Mouse (Mus musculus) layer of hippocampus, adult 18-20 months (tissue): Measurements from ENCODE around the gene Ilk. TPM values are rescaled to one million over a fixed set of nuclear protein-coding genes. Genes with fewer than 3 reads are reported as not detected.

ENCODE experiments used
- DNase-seq, 2 experiments: peaks; one replicate each; pipeline ENCODE4 v3.0.0; 2022; ENCODE audit warnings: low spot score in 2 of 2
- total RNA-seq, 2 experiments: library from RNA; stranded (reverse); gene quantifications; 2 replicates each; pipeline ENCODE4 v1.2.3; 2021

Ilk gene
- total RNA-seq, 2 experiments from 2014 or later: 73.0 to 77.8 TPM

DNA sequence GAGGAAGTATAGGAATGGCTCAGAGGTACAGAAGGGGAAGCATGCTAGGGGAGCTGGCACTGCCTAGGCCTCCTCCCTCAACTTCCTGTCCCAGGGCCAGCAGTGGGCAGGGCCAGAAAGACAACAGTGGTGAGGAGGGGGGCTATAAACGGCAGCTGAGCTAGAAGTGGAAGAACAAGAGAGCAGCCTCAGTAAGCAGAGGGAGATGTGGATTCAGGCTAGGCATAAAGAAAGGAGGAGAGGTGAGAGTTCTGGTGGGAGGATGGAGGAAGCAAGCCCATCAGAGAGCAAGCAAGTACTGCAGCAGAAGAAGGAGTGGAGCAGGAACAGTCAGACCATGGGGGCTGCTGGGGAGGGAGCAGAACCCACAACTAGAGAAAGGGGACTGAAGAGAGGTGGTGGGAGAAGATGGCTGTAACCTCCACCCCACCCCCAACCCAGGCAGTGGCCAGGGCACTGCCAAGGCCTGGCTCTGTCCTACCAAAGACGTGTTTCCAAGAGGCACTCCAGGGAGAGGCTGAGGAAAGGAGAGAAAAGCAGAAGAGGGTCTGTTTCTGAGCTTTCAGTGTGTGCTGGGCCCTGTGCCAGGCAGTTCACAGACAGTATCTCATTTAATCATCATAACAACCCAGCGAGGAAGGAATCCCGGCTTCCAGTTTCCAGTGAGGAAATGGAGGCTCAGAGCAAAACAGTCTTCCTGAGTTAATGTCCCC, 42.3 kb downstream of the Ilk start:
- no peak for DNase-seq

DNA sequence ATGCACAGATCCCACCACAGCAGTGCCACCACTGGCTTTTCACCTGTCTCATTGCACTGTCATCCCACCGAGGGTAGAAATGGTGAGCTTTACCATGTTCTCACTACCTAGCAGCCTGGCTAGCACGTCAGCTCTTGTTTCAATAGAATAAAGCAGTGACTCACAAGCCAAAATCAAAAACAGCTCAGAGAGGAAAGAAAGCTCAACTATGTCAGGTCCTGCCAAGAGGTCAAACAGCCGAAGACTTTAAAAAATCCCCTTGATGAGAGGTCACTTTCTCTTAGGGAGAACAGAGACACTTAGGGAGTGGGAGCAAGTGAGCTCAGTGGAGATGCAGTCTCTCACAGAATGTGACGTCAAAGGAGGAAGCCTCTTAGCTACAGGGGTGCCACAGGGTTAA, 47.5 kb downstream of the Ilk start:
- no peak for DNase-seq

DNA sequence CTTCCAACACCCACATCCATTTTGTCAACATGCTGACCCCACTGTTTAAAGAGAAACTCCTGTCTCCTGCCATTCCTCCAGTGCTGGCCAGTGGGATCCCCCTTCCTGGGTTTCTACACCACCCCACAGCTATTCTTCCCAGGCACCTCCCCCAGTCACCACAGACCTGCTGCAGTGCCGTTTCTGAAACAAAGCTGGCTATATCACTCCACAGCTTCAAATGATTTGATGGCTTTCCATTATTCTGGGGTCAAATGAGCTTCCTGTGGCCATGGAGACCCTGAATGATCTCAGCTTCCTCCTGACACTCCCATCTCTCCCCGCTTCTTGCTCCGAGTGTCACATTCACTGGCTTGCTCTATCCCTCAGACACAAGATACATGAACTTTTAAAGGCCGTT, 48.2 kb downstream of the Ilk start:
- DNase-seq: no peak

DNA sequence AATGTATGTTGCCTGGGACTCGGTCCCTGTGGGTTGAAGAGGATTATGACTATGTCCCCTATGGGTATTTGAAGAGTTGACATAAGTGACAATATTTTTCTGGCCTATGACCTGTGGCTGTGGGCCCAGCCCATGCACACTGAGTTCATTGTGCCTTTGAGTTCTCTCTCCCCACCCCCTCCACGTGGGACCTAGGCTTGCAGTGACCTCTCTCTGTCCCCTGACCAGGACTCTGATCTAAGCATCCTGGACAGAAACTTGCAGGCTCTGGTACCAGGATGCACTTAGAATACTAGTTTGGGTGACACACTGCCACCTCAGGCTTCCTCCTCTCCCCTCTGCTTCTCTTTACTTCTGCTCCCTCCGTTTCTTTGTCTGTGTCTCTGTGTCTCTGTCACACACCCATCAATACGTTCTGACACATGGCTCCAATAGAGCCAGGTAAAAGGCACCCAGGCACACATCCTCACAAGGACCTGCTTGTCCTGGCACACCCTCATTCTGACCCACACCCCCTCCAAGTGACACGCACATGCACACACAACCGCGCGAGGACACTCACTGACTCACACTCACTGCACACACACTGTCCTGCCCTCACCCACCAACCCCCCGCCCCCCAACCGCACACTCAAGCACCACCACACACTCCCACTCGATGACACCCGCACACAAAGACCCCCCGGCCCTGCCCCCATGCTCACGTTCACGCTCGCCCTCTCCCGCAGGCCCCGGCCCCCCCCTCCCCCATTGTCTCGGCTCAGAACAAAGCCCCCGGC, 50.3 kb downstream of the Ilk start:
- no peak for DNase-seq

- no peak for DNase-seq
These were observed 51.1 kb downstream of the Ilk start, which contains the start of gene Dchs1 for GRCm38 (mm10) chr7:105787285-105788140. Gene Dchs1 (minus strand): TSS chr7:105787654.

GRCm38 (mm10) chr7:105791147-105791546, 54.8 kb downstream of the Ilk start:
- DNase-seq: no peak

Other genes starting within 250 kb of the Ilk start
- 10 to 100 TPM; 83.8 to 89.3 TPM for gene Smpd1, start 182.2 kb upstream of the Ilk start, total RNA-seq
- gene Apbb1, start 154.9 kb upstream of the Ilk start, total RNA-seq: 100 to 1,000 TPM; 382 to 388 TPM
- under 1 TPM in 1 of 2 experiments, not detected in 1; 0.42 TPM for gene Hpx, start 136.5 kb upstream of the Ilk start, total RNA-seq
- gene Trim3, start 103.0 kb upstream of the Ilk start, total RNA-seq: 100 to 1,000 TPM; 122 to 136 TPM
- gene Timm10b, start 96.5 kb upstream of the Ilk start, total RNA-seq: 10 to 100 TPM; 69.2 to 73.6 TPM
- gene Arfip2, start 96.2 kb upstream of the Ilk start, total RNA-seq: 100 to 1,000 TPM; 101 to 110 TPM
- gene Gm45799, start 96.0 kb upstream of the Ilk start, total RNA-seq: 10 to 100 TPM in 1 of 2 experiments, 1 to 10 TPM in 1; 7.7 to 16.5 TPM
- gene Dnhd1, start 85.8 kb upstream of the Ilk start, total RNA-seq: 1 to 10 TPM; 3.9 to 7.0 TPM
- 10 to 100 TPM; 10.9 to 14.6 TPM for gene Rrp8, start 793 bp downstream of the Ilk start, total RNA-seq
- gene Taf10, start 7.8 kb downstream of the Ilk start, total RNA-seq: 100 to 1,000 TPM; 108 to 114 TPM
- 10 to 100 TPM; 59.2 to 65.2 TPM for gene Tpp1, start 15.6 kb downstream of the Ilk start, total RNA-seq
- 10 to 100 TPM; 10.9 to 11.8 TPM for gene Dchs1, start 51.1 kb downstream of the Ilk start, total RNA-seq
- gene Mrpl17, start 74.5 kb downstream of the Ilk start, total RNA-seq: 100 to 1,000 TPM; 104 to 108 TPM
- gene Gm4070, start 217.4 kb downstream of the Ilk start, total RNA-seq: 1 to 10 TPM; 1.3 to 2.0 TPM